Mouse (Mus musculus) MEL (cell line): ENCODE measurements around the gene Pcgf6. TPM values are rescaled to one million over a fixed set of nuclear protein-coding genes. Genes with fewer than 3 reads are reported as not detected.

Experiments
- DNase-seq: peaks from one replicate; pipeline ENCODE4 v3.0.0; 2011; ENCODE audit warnings: low read depth, low spot score
- H3K27ac ChIP-seq: 2 replicates; pipeline ENCODE4 v1.5.1; 2012; ENCODE audit warnings: low read depth, mild to moderate bottlenecking, control low read depth, low read length, moderate library complexity; ENCODE audit not compliant: control insufficient read depth
- H3K27me3 ChIP-seq, 2 experiments: fragments of 150-350 bp in 1 of 2; sonication (generic) in 1 of 2; 2 replicates each; pipeline ENCODE4 v1.6.1; 2012; ENCODE audit warnings: low read length in 2 of 2, mild to moderate bottlenecking in 2 of 2, improper control_type of control experiment in 1 of 2, moderate library complexity in 1 of 2; ENCODE audit not compliant: insufficient read depth in 2 of 2, control insufficient read depth in 1 of 2
- H3K36me3 ChIP-seq, 2 experiments: 2 replicates each; pipeline ENCODE4 v1.6.1; 2012 to 2014; ENCODE audit warnings: low read length in 2 of 2, improper control_type of control experiment in 1 of 2, inconsistent platforms in 1 of 2, mild to moderate bottlenecking in 1 of 2; ENCODE audit not compliant: insufficient read depth in 2 of 2, control insufficient read depth in 1 of 2
- H3K4me1 ChIP-seq, 2 experiments: fragments of 150-350 bp in 1 of 2; sonication (generic) in 1 of 2; 2 replicates each; pipeline ENCODE4 v1.6.1; 2012; ENCODE audit warnings: low read length in 2 of 2, improper control_type of control experiment in 1 of 2, mild to moderate bottlenecking in 1 of 2; ENCODE audit not compliant: insufficient read depth in 2 of 2, control insufficient read depth in 1 of 2
- H3K4me3 ChIP-seq, 2 experiments: fragments of 150-350 bp in 1 of 2; sonication (generic) in 1 of 2; 2 replicates each; pipeline ENCODE4 v1.5.1; 2012; ENCODE audit warnings: low read depth in 2 of 2, low read length in 2 of 2, mild to moderate bottlenecking in 2 of 2, moderate library complexity in 2 of 2, control low read depth in 1 of 2, improper control_type of control experiment in 1 of 2; ENCODE audit not compliant: control insufficient read depth in 1 of 2, insufficient read depth in 1 of 2
- H3K79me2 ChIP-seq: 2 replicates; pipeline ENCODE4 v1.6.1; 2012; ENCODE audit warnings: mild to moderate bottlenecking, low read length, moderate library complexity; ENCODE audit not compliant: control insufficient read depth, poor library complexity, insufficient read depth
- H3K9ac ChIP-seq: 2 replicates; pipeline ENCODE4 v1.6.1; 2012; ENCODE audit warnings: low read depth, mild to moderate bottlenecking, control low read depth, low read length, moderate library complexity; ENCODE audit not compliant: control insufficient read depth, poor library complexity, severe bottlenecking
- H3K9me3 ChIP-seq: fragments of 150-350 bp; sonication (generic); replicated peaks from 2 replicates; pipeline ENCODE4 v1.6.1; 2012; ENCODE audit warnings: mild to moderate bottlenecking, low read length, improper control_type of control experiment, moderate library complexity; ENCODE audit not compliant: insufficient read depth
- ETS1 ChIP-seq: IDR thresholded peaks from 2 replicates; pipeline ENCODE4 v1.6.1; 2012; ENCODE audit warnings: low read depth, mild to moderate bottlenecking, inconsistent platforms, low read length, improper control_type of control experiment, moderate library complexity
- GABPA ChIP-seq: IDR thresholded peaks from 2 replicates; pipeline ENCODE4 v1.6.1; 2012; ENCODE audit warnings: low read depth, mild to moderate bottlenecking, inconsistent platforms, low read length, improper control_type of control experiment, moderate library complexity
- GATA1 ChIP-seq: IDR thresholded peaks from 2 replicates; pipeline ENCODE4 v1.6.1; 2011; ENCODE audit warnings: low read depth, low read length, improper control_type of control experiment
- HCFC1 ChIP-seq: IDR thresholded peaks from 2 replicates; pipeline ENCODE4 v1.6.1; 2012; ENCODE audit warnings: low read depth, mild to moderate bottlenecking, inconsistent platforms, low read length, improper control_type of control experiment, moderate library complexity
- JUND ChIP-seq: IDR thresholded peaks from 2 replicates; pipeline ENCODE4 v1.6.1; 2011; ENCODE audit warnings: low read depth, mild to moderate bottlenecking, improper control_type of control experiment, low read length
- KAT2A ChIP-seq: conservative IDR thresholded peaks from 2 replicates; pipeline ENCODE4 v1.6.1; 2012; ENCODE audit warnings: low read depth, low read length, improper control_type of control experiment, inconsistent platforms
- MAFK ChIP-seq: IDR thresholded peaks from 2 replicates; pipeline ENCODE4 v1.6.1; 2011; ENCODE audit warnings: low read depth, mild to moderate bottlenecking, low read length, improper control_type of control experiment, borderline replicate concordance
- MAX ChIP-seq: IDR thresholded peaks from 2 replicates; pipeline ENCODE4 v1.6.1; 2011; ENCODE audit warnings: low read length, improper control_type of control experiment
- MEF2A ChIP-seq: IDR thresholded peaks from 2 replicates; pipeline ENCODE4 v1.6.1; 2014; ENCODE audit warnings: low read depth, mild to moderate bottlenecking, inconsistent platforms, low read length, improper control_type of control experiment; ENCODE audit not compliant: poor library complexity, insufficient replicate concordance, severe bottlenecking; ENCODE audit errors: extremely low read depth
- MYC ChIP-seq: IDR thresholded peaks from 2 replicates; pipeline ENCODE4 v1.6.1; 2011; ENCODE audit warnings: low read depth, mild to moderate bottlenecking, low read length, improper control_type of control experiment, moderate library complexity
- NELFE ChIP-seq: IDR thresholded peaks from 2 replicates; pipeline ENCODE4 v1.6.1; 2011; ENCODE audit warnings: low read depth, low read length, improper control_type of control experiment
- POLR2AphosphoS2 ChIP-seq: IDR thresholded peaks from 2 replicates; pipeline ENCODE4 v1.6.1; 2011; ENCODE audit warnings: low read length, improper control_type of control experiment
- POLR2AphosphoS5 ChIP-seq: IDR thresholded peaks from 2 replicates; pipeline ENCODE4 v1.6.1; 2012; ENCODE audit warnings: low read depth, borderline replicate concordance, mild to moderate bottlenecking, inconsistent platforms, low read length, moderate library complexity, mixed read lengths
- RCOR1 ChIP-seq: IDR thresholded peaks from 2 replicates; pipeline ENCODE4 v1.6.1; 2012; ENCODE audit warnings: low read depth, mild to moderate bottlenecking, inconsistent platforms, low read length, improper control_type of control experiment
- SIN3A ChIP-seq: IDR thresholded peaks from 2 replicates; pipeline ENCODE4 v1.6.1; 2012; ENCODE audit warnings: low read length, improper control_type of control experiment, inconsistent platforms
- SMC3 ChIP-seq: IDR thresholded peaks from 2 replicates; pipeline ENCODE4 v1.6.1; 2011; ENCODE audit warnings: low read depth, low read length, improper control_type of control experiment
- TCF12 ChIP-seq: IDR thresholded peaks from 2 replicates; pipeline ENCODE4 v1.6.1; 2014; ENCODE audit warnings: low read depth, mild to moderate bottlenecking, inconsistent platforms, low read length, improper control_type of control experiment, moderate library complexity
- USF1 ChIP-seq: IDR thresholded peaks from 2 replicates; pipeline ENCODE4 v1.6.1; 2014; ENCODE audit warnings: low read depth, mild to moderate bottlenecking, inconsistent platforms, low read length, improper control_type of control experiment, moderate library complexity
- USF2 ChIP-seq, 2 experiments: IDR thresholded peaks; 2 replicates each; pipeline ENCODE4 v1.6.1; 2011 to 2012; ENCODE audit warnings: improper control_type of control experiment in 2 of 2, low read length in 2 of 2, borderline replicate concordance in 1 of 2, inconsistent platforms in 1 of 2, low read depth in 1 of 2, mild to moderate bottlenecking in 1 of 2; ENCODE audit not compliant: insufficient read depth in 1 of 2
- ZC3H11A ChIP-seq: IDR thresholded peaks from 2 replicates; pipeline ENCODE4 v1.6.1; 2012; ENCODE audit warnings: low read depth, mild to moderate bottlenecking, inconsistent platforms, low read length, improper control_type of control experiment
- ZKSCAN1 ChIP-seq: IDR thresholded peaks from 2 replicates; pipeline ENCODE4 v1.6.1; 2012; ENCODE audit warnings: low read depth, mild to moderate bottlenecking, inconsistent platforms, low read length, improper control_type of control experiment, moderate library complexity
- ZMIZ1 ChIP-seq: IDR thresholded peaks from 2 replicates; pipeline ENCODE4 v1.6.1; 2012; ENCODE audit warnings: low read depth, mild to moderate bottlenecking, inconsistent platforms, low read length, improper control_type of control experiment, moderate library complexity
- ZNF384 ChIP-seq: IDR thresholded peaks from 2 replicates; pipeline ENCODE4 v1.6.1; 2012; ENCODE audit warnings: low read depth, mild to moderate bottlenecking, inconsistent platforms, low read length, improper control_type of control experiment
- polyA plus RNA-seq, 2 experiments: library from polyadenylated mRNA; stranded (reverse) in 1 of 2; unstranded in 1 of 2; fragments of >175 nt in 1 of 2; fragments of >200 nt in 1 of 2; gene quantifications; 2 replicates each; pipeline versions ENCODE4 v1.2.1 to v1.2.4; 2012; ENCODE audit warnings: low replicate concordance in 2 of 2, low read depth in 1 of 2; ENCODE audit not compliant: insufficient read length in 2 of 2, insufficient read depth in 1 of 2, missing spikeins in 1 of 2
- total RNA-seq: library from RNA; depleted of rRNA; stranded (reverse); fragments of 300-350 nt; gene quantifications from 2 replicates; pipeline ENCODE4 v1.2.3, GENCODE M21; 2012

Pcgf6 gene
- total and polyA plus RNA-seq, 3 experiments: 29.0 to 47.5 TPM; not detected in 1

GRCm38 (mm10) chr19:47009943-47010342, 40.8 kb downstream of the Pcgf6 start:
- no peaks in the 10 kb centered on the region for H3K9me3 ChIP-seq
- no peak overlapping the region for H3K27ac ChIP-seq
- H3K4me3 ChIP-seq: no peak overlapping the region
- H3K9ac ChIP-seq: no peak overlapping the region
- peaks cover 0 to 4% of the 10 kb centered on the region in 2 experiments; a peak in 2 of 4 replicates for H3K4me1 ChIP-seq
- TF ChIP-seq NELFE (no peak), MAFK (no peak), TCF12 (no peak), ZNF384 (no peak), USF1 (no peak)
- DNase-seq: no peak
- no peaks in the 10 kb centered on the region for H3K79me2 ChIP-seq
- H3K27me3 ChIP-seq: peaks cover 3 to 6% of the 10 kb centered on the region in 2 experiments
- H3K36me3 ChIP-seq: no peaks in the 10 kb centered on the region

GRCm38 (mm10) chr19:47009420-47009819, 41.3 kb downstream of the Pcgf6 start:
- H3K79me2 ChIP-seq: no peaks in the 10 kb centered on the region
- H3K9me3 ChIP-seq: no peaks in the 10 kb centered on the region
- peaks cover 0 to 1% of the 10 kb centered on the region in 2 experiments; a peak in 2 of 4 replicates for H3K36me3 ChIP-seq
- no peak overlapping the region for H3K4me3 ChIP-seq
- no peak overlapping the region for H3K27ac ChIP-seq
- peaks cover 0 to 9% of the 10 kb centered on the region in 2 experiments; a peak in 2 of 4 replicates for H3K4me1 ChIP-seq
- no peak for DNase-seq
- TF ChIP-seq POLR2AphosphoS5: no peak
- no peak for TF ChIP-seq GATA1
- TF ChIP-seq MAX: no peak
- no peak for TF ChIP-seq POLR2AphosphoS2
- TF ChIP-seq ZKSCAN1: no peak
- TF ChIP-seq SMC3: no peak
- no peak for TF ChIP-seq ZC3H11A
- TF ChIP-seq JUND: no peak
- TF ChIP-seq ETS1: no peak
- no peak for TF ChIP-seq SIN3A
- no peak for TF ChIP-seq MYC
- TF ChIP-seq ZNF384: no peak
- TF ChIP-seq GABPA: no peak
- no peak for TF ChIP-seq ZMIZ1
- TF ChIP-seq TCF12: no peak
- no peak for TF ChIP-seq RCOR1
- no peak for TF ChIP-seq KAT2A
- TF ChIP-seq HCFC1: no peak
- no peak for TF ChIP-seq MEF2A
- no peak for TF ChIP-seq USF2 (IDR thresholded peaks at IDR 0.05; ENCODE audit: borderline replicate concordance in 1 of 2, insufficient read depth in 1 of 2, low read depth in 1 of 2, low read length in 2 of 2)
- H3K9ac ChIP-seq: no peak overlapping the region
- peaks cover 3 to 6% of the 10 kb centered on the region in 2 experiments for H3K27me3 ChIP-seq
